Mouse (Mus musculus): ENCODE measurements around the gene Kmt5a. TPM values are rescaled to one million over a fixed set of nuclear protein-coding genes. Genes with fewer than 3 reads are reported as not detected.
A peak's percentile ranks its signal among the peaks of the same experiment; 100 is the strongest.
"Not testable (repeated sequence)": the region's sequence is repeated elsewhere in the genome, so short reads cannot be mapped to it uniquely, and the experiment has no call there.

The Kmt5a gene
- polyA plus RNA-seq, 1 experiment = 58.0 TPM

DNA sequence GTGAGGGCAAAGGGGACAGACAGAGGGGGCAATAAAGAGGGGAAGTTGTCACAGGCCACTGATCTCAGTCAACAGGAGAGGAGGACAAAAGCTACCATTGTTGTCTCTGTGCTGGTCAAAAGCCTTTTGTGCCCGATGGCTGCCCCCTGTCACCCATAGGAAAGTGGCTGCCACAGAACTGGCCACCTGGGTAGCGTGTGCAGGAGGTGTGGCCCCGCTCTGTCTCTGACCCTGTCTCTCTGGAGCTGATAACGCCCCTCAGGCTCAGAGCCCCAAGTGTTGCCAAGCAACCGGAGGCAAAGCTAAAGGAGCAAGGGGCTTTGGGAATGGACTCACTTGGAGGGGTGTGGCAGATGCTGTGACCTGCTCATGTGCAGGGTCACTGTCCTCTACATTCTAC is 59.3 kb downstream of the Kmt5a start:
- Histone ChIP-seq H3K4me3 (no peak overlapping the region), H3K79me2 (ENCODE audit: control insufficient read depth, insufficient read depth) (no peaks in the 10 kb centered on the region), H3K27me3 (ENCODE audit: control insufficient read depth, insufficient read depth, insufficient read length) (no peaks in the 10 kb centered on the region), H3K4me2 (ENCODE audit: low read depth) (no peak overlapping the region), H3K36me3 (ENCODE audit: control insufficient read depth, insufficient read depth) (no peaks in the 10 kb centered on the region), H3ac (ENCODE audit: control insufficient read depth, insufficient read length) (no peak overlapping the region)
- TF ChIP-seq E2F4 (IDR thresholded peaks at IDR 0.05; ENCODE audit: insufficient read depth) (no peak), USF1 (IDR thresholded peaks at IDR 0.05; ENCODE audit: low read depth) (no peak), CEBPB (IDR thresholded peaks at IDR 0.05; ENCODE audit: insufficient read depth, poor library complexity, severe bottlenecking) (no peak), POLR2AphosphoS2 (IDR thresholded peaks at IDR 0.05; ENCODE audit: insufficient read length, low read depth) (no peak), MAX (IDR thresholded peaks at IDR 0.05; ENCODE audit: low read depth) (no peak), SRF (IDR thresholded peaks at IDR 0.05; ENCODE audit: control insufficient read depth, insufficient read length, low read depth) (no peak), TCF3 (IDR thresholded peaks at IDR 0.05; ENCODE audit: insufficient read length, low read depth) (no peak), REST (IDR thresholded peaks at IDR 0.05; ENCODE audit: insufficient read depth, insufficient read length) (no peak), MYOD1 (IDR thresholded peaks at IDR 0.05; ENCODE audit: control insufficient read depth in 1 of 3, insufficient read length in 2 of 3, low read depth in 2 of 3) (no peak), MYOG (IDR thresholded peaks at IDR 0.05; ENCODE audit: control insufficient read depth in 1 of 3, insufficient read depth in 1 of 3, insufficient read length in 2 of 3, low read depth in 2 of 3) (no peak), TCF12 (IDR thresholded peaks at IDR 0.05; ENCODE audit: insufficient read depth, poor library complexity, severe bottlenecking) (no peak), POLR2A (IDR thresholded peaks at IDR 0.05; ENCODE audit: insufficient read length, low read depth) (no peak)

DNA sequence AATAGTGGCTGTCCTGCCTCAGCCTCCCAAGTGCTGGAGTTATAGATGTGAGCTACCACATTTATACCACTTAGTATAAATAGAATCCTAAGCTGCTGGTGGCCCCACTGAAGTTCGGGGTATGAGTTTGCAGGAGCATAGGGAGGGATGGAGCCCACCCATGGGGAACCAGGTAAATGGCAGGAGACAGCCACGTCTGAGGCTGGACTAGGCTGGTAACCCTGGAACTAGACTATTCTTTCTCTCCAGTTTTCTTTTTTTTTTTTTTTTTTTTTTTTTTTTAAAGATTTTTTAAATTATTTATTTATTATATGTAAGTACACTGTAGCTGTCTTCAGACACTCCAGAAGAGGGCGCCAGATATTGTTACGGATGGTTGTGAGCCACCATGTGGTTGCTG is 60.3 kb downstream of the Kmt5a start:
- not testable (repeated sequence) for H3K4me2 ChIP-seq (ENCODE audit: low read depth); H3K36me3 ChIP-seq (ENCODE audit: control insufficient read depth, insufficient read depth); H3ac ChIP-seq (ENCODE audit: control insufficient read depth, insufficient read length)

DNA sequence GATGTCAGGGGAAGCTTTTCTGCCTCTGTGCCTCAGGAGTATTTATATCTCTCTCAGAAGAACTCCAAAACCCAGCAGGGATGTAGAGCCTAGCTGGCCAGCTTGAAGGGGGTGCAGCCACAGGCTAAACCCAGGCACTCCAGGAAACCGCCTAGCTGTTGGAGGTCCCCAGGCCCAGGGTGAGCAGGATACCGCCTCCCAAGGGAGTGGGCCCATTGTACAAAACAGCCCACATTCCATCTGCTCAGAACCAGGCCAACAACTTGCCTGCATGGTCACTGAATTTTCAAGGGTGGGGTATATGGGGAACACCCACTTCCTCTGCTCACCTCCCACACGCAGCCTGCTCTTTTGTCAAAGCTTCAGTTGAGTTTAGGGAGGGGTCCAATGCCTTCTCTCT is 60.8 kb downstream of the Kmt5a start:
- no peak overlapping the region for H3ac ChIP-seq (ENCODE audit: control insufficient read depth, insufficient read length)
- H3K4me2 ChIP-seq (ENCODE audit: low read depth) = no peak overlapping the region
- H3K4me3 ChIP-seq = no peak overlapping the region
- H3K79me2 ChIP-seq (ENCODE audit: control insufficient read depth, insufficient read depth) = no peaks in the 10 kb centered on the region
- H3K36me3 ChIP-seq (ENCODE audit: control insufficient read depth, insufficient read depth) = no peaks in the 10 kb centered on the region
- no peaks in the 10 kb centered on the region for H3K27me3 ChIP-seq (ENCODE audit: control insufficient read depth, insufficient read depth, insufficient read length)
- no peak for TF ChIP-seq MYOG (IDR thresholded peaks at IDR 0.05; ENCODE audit: control insufficient read depth in 1 of 3, insufficient read depth in 1 of 3, insufficient read length in 2 of 3, low read depth in 2 of 3)
- TF ChIP-seq MAX (IDR thresholded peaks at IDR 0.05; ENCODE audit: low read depth) = no peak
- no peak for TF ChIP-seq POLR2AphosphoS2 (IDR thresholded peaks at IDR 0.05; ENCODE audit: insufficient read length, low read depth)
- no peak for TF ChIP-seq SRF (IDR thresholded peaks at IDR 0.05; ENCODE audit: control insufficient read depth, insufficient read length, low read depth)
- no peak for TF ChIP-seq USF1 (IDR thresholded peaks at IDR 0.05; ENCODE audit: low read depth)
- TF ChIP-seq CEBPB (IDR thresholded peaks at IDR 0.05; ENCODE audit: insufficient read depth, poor library complexity, severe bottlenecking) = no peak

More for the DNA sequence above, 60.3 kb downstream of the Kmt5a start:
- not testable (repeated sequence) for H3K27me3 ChIP-seq (ENCODE audit: control insufficient read depth, insufficient read depth, insufficient read length); H3K4me3 ChIP-seq; H3K79me2 ChIP-seq (ENCODE audit: control insufficient read depth, insufficient read depth)

DNA sequence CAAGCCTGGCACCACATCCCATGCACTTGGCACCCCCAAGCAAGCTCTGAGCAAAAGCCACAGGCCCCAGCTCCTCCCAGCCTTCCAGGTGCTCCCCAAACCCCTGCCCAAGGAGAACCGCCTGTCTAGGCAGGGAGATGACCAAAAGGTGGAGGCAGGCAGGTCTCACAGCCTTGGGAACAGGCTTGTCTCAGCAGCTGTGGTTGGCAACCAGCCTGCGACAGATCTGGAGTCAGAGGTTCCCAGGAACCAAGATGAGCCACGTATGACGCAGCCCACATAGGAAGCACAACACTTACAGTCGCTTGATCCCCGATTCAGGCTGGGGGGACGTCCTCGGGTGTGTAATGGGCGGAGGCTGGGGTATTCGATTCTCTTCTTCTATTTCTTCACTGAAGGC is 61.8 kb downstream of the Kmt5a start:
- Histone ChIP-seq H3K79me2 (ENCODE audit: control insufficient read depth, insufficient read depth) (no peaks in the 10 kb centered on the region), H3K4me3 (no peak overlapping the region)

DNA sequence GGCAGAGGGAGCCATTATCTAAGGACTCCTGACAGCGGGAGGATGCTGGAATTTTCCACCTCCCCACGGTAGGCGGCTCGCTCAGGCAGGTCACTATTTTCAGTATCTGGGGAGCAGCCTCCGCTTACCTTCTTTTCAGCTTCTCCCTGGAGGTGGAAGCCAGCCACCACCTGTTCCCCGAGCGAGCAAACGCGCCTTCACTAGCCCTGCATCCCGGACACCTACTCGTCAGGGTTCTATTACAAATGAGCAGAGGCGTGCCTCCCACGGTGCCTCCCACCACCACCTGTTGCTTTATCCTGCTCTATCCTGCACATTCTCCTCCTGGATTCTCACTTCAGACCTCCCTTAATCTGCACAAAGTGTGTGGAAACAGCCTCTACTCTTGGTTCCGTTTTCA is 64.0 kb downstream of the Kmt5a start:
- Histone ChIP-seq H3K36me3 (ENCODE audit: control insufficient read depth, insufficient read depth) (no peaks in the 10 kb centered on the region), H3K27me3 (ENCODE audit: control insufficient read depth, insufficient read depth, insufficient read length) (no peaks in the 10 kb centered on the region), H3ac (ENCODE audit: control insufficient read depth, insufficient read length) (no peak overlapping the region), H3K4me3 (no peak overlapping the region), H3K4me2 (ENCODE audit: low read depth) (no peak overlapping the region), H3K79me2 (ENCODE audit: control insufficient read depth, insufficient read depth) (no peaks in the 10 kb centered on the region)
- peak in 1 of 3 experiments; percentile 63 for TF ChIP-seq MYOD1 (IDR thresholded peaks at IDR 0.05; ENCODE audit: control insufficient read depth in 1 of 3, insufficient read length in 2 of 3, low read depth in 2 of 3)
- no peak for TF ChIP-seq MAX (IDR thresholded peaks at IDR 0.05; ENCODE audit: low read depth)

More for the DNA sequence above, 61.8 kb downstream of the Kmt5a start:
- Histone ChIP-seq H3ac (ENCODE audit: control insufficient read depth, insufficient read length) (no peak overlapping the region), H3K27me3 (ENCODE audit: control insufficient read depth, insufficient read depth, insufficient read length) (no peaks in the 10 kb centered on the region), H3K36me3 (ENCODE audit: control insufficient read depth, insufficient read depth) (no peaks in the 10 kb centered on the region), H3K4me2 (ENCODE audit: low read depth) (no peak overlapping the region)
- no peak for TF ChIP-seq MYOG (IDR thresholded peaks at IDR 0.05; ENCODE audit: control insufficient read depth in 1 of 3, insufficient read depth in 1 of 3, insufficient read length in 2 of 3, low read depth in 2 of 3)
- TF ChIP-seq USF1 (IDR thresholded peaks at IDR 0.05; ENCODE audit: low read depth) = no peak
- no peak for TF ChIP-seq CEBPB (IDR thresholded peaks at IDR 0.05; ENCODE audit: insufficient read depth, poor library complexity, severe bottlenecking)
- TF ChIP-seq MYOD1 (IDR thresholded peaks at IDR 0.05; ENCODE audit: control insufficient read depth in 1 of 3, insufficient read length in 2 of 3, low read depth in 2 of 3) = no peak
- no peak for TF ChIP-seq TCF12 (IDR thresholded peaks at IDR 0.05; ENCODE audit: insufficient read depth, poor library complexity, severe bottlenecking)

DNA sequence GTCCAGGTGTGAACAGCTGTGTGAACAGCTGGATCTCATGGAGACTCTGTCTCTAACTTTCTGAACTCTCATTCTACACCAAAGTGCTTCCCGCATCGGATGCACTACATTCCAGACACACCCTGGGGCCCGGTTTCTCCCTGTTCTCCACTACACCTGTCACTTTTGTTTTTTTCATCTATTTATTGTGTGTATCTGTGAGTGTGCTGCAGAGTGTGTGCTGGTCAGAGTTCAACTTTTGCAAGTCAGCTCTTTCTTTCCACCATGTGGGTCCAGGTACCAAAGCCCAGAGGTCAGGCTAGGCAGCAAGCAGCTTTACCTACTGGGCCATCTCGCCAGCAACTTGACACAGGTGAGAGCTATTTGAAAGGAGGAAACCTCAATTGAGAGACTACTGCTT is 65.5 kb downstream of the Kmt5a start:
- Histone ChIP-seq H3K36me3 (ENCODE audit: control insufficient read depth, insufficient read depth) (no peaks in the 10 kb centered on the region), H3K27me3 (ENCODE audit: control insufficient read depth, insufficient read depth, insufficient read length) (no peaks in the 10 kb centered on the region), H3ac (ENCODE audit: control insufficient read depth, insufficient read length) (no peak overlapping the region), H3K4me3 (no peak overlapping the region), H3K79me2 (ENCODE audit: control insufficient read depth, insufficient read depth) (no peaks in the 10 kb centered on the region), H3K4me2 (ENCODE audit: low read depth) (no peak overlapping the region)
- TF ChIP-seq E2F4 (IDR thresholded peaks at IDR 0.05; ENCODE audit: insufficient read depth) (no peak), TCF3 (IDR thresholded peaks at IDR 0.05; ENCODE audit: insufficient read length, low read depth) (no peak), SRF (IDR thresholded peaks at IDR 0.05; ENCODE audit: control insufficient read depth, insufficient read length, low read depth) (no peak), MAX (IDR thresholded peaks at IDR 0.05; ENCODE audit: low read depth) (no peak), REST (IDR thresholded peaks at IDR 0.05; ENCODE audit: insufficient read depth, insufficient read length) (no peak), POLR2A (IDR thresholded peaks at IDR 0.05; ENCODE audit: insufficient read length, low read depth) (no peak), MYOG (IDR thresholded peaks at IDR 0.05; ENCODE audit: control insufficient read depth in 1 of 3, insufficient read depth in 1 of 3, insufficient read length in 2 of 3, low read depth in 2 of 3) (no peak), TCF12 (IDR thresholded peaks at IDR 0.05; ENCODE audit: insufficient read depth, poor library complexity, severe bottlenecking) (no peak), USF1 (IDR thresholded peaks at IDR 0.05; ENCODE audit: low read depth) (no peak), MYOD1 (IDR thresholded peaks at IDR 0.05; ENCODE audit: control insufficient read depth in 1 of 3, insufficient read length in 2 of 3, low read depth in 2 of 3) (no peak), CEBPB (IDR thresholded peaks at IDR 0.05; ENCODE audit: insufficient read depth, poor library complexity, severe bottlenecking) (no peak), POLR2AphosphoS2 (IDR thresholded peaks at IDR 0.05; ENCODE audit: insufficient read length, low read depth) (no peak)
